Mouse (Mus musculus) brain, embryonic 18.5 days (tissue): ENCODE results near the gene Sgf29.
"Not testable (repeated sequence)": the region's sequence is repeated elsewhere in the genome, so short reads cannot be mapped to it uniquely, and the experiment has no call there.

Experiments
- DNase-seq: peaks from one replicate; pipeline ENCODE4 v3.0.0-alpha.2; 2012; ENCODE audit warnings: low read depth, low spot score

Sgf29 gene

GRCm38 (mm10) chr7:126636733-126637520 lies 12.2 kb upstream of the Sgf29 start:
- DNase-seq, result no peak

- no peak for DNase-seq
Observed at GRCm38 (mm10) chr7:126642545-126643243, 6.4 kb upstream of the Sgf29 start.

GRCm38 (mm10) chr7:126643244-126643617 lies 5.9 kb upstream of the Sgf29 start:
- DNase-seq, result not testable (repeated sequence)

- no peak for DNase-seq
Observed at GRCm38 (mm10) chr7:126644345-126644744, 4.8 kb upstream of the Sgf29 start.

GRCm38 (mm10) chr7:126644914-126645313 lies 4.2 kb upstream of the Sgf29 start:
- DNase-seq, result no peak

- DNase-seq, result no peak
Observed at GRCm38 (mm10) chr7:126645708-126646107, 3.4 kb upstream of the Sgf29 start.

GRCm38 (mm10) chr7:126648486-126648885 lies 623 bp upstream of the Sgf29 start:
- DNase-seq, result no peak

GRCm38 (mm10) chr7:126650852-126651251 lies 1.7 kb downstream of the Sgf29 start:
- no peak for DNase-seq

- no peak for DNase-seq
Observed at GRCm38 (mm10) chr7:126653991-126654390, 4.9 kb downstream of the Sgf29 start.

GRCm38 (mm10) chr7:126655695-126656094 lies 6.6 kb downstream of the Sgf29 start:
- no peak for DNase-seq

- DNase-seq, result no peak
Observed at GRCm38 (mm10) chr7:126657522-126657921, 8.4 kb downstream of the Sgf29 start.

GRCm38 (mm10) chr7:126659771-126660170 lies 10.7 kb downstream of the Sgf29 start:
- DNase-seq, result no peak

GRCm38 (mm10) chr7:126663646-126664045 lies 14.5 kb downstream of the Sgf29 start:
- no peak for DNase-seq

- DNase-seq, result no peak
Observed at GRCm38 (mm10) chr7:126665269-126665668, 16.2 kb downstream of the Sgf29 start.

GRCm38 (mm10) chr7:126667495-126668090 lies 18.5 kb downstream of the Sgf29 start:
- DNase-seq, result no peak

- DNase-seq, result no peak
Observed at GRCm38 (mm10) chr7:126668452-126668851, 19.3 kb downstream of the Sgf29 start.

GRCm38 (mm10) chr7:126670152-126670551 lies 21.0 kb downstream of the Sgf29 start:
- DNase-seq, result no peak

GRCm38 (mm10) chr7:126672111-126672510 lies 23.0 kb downstream of the Sgf29 start:
- no peak for DNase-seq

GRCm38 (mm10) chr7:126675104-126675503 lies 26.0 kb downstream of the Sgf29 start:
- DNase-seq, result no peak

GRCm38 (mm10) chr7:126676207-126676606 lies 27.1 kb downstream of the Sgf29 start, which contains the start of gene Sult1a1:
TSS of gene Sult1a1 (minus strand) at chr7:126676432.
- no peak for DNase-seq

- DNase-seq, result no peak
Observed at GRCm38 (mm10) chr7:126676631-126677220, 27.6 kb downstream of the Sgf29 start.
